Mouse (Mus musculus): ENCODE measurements around the gene Lrrc4c.

Lrrc4c gene

DNA sequence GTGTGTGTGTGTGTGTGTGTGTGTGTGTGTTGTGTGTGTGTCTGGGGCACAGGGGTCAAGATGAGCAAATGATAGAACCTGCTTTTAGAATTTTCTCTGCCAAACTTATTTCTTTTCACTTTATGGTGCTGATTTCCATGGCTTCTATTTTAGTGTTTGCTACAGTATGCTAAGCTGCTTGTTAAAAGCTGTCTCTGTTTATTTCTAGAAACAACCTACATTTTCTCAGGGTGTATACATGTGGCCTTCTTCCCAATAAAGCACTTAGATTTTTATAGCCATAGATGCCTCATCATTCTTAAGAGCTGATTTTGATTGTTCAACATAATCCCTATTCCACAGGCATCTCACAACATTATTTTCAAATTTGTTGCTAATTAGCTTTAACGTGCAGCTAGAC is 229.2 kb downstream of the Lrrc4c start:
- DNase-seq: no peak

DNA sequence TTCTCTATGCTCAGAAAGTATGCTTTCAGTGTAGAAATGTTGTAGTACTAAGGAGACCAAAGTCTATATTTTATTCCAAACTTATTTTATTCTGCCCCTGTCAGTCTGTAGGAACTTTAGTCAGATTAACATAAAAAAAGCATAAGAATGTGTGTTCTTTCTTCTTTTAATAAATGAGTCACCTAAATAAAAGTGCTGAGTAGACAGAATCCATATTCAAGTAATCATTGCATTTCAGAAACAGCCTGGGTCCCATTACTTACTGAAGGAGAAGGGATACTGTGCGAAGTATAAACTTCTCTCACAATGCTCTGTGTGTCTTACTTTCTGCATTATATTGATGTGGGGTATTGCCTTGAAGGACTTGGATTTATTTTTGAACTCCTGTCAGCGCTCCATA is 255.8 kb downstream of the Lrrc4c start:
- DNase-seq: no peak

GRCm38 (mm10) chr2:96577701-96578100 is 259.7 kb downstream of the Lrrc4c start:
- DNase-seq: no peak

DNA sequence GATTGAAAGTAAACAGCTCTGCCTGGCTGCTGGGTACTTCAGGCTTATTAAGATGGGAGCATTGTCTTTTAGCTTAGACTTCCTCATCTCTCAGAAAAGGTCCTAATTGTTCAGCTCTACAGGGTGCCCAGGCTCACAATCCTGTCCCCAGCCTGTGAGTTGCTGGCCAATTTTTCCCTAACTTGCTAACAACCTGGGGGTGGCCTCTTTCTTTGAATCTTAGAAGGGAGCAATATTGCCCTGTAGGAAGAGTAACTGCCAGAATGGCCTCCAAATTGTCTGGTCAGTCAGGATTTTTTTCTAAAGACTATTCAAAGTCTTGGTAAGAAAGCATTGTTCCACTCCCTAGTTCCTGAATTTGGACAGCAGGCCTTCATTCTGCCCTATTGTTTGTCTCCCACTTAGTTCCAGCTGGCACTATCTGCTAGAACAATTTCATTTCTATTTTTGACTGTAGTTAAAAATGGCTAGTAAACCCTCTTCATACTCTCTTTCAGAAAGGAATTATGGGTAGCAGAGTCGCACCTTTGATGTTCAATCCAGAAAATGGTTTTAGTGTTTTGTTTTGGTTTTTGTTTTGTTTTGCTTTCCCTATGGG is 262.3 kb downstream of the Lrrc4c start:
- DNase-seq: peak; percentile 40

DNA sequence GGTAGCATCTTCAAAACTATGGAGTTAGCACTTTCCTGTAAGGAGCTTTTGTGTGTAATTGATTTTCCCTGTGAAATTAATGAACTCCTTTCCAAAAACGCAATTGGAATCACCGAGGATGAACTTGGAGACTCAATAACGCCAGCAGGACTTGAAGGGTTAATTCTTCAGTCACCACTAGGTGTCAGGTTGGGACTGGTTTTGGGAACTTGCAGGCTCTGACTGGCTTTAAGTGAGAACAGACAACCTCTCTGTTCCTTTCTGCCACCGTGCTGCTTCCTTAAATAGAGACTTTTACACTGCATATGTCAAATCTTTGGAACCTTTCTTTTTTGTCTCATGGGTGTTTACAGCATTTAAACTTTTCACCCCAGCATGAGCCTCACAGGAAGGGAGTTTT is 267.7 kb downstream of the Lrrc4c start:
- DNase-seq: peak; percentile 60

GRCm38 (mm10) chr2:96604801-96605200 is 286.8 kb downstream of the Lrrc4c start:
- DNase-seq: no peak

DNA sequence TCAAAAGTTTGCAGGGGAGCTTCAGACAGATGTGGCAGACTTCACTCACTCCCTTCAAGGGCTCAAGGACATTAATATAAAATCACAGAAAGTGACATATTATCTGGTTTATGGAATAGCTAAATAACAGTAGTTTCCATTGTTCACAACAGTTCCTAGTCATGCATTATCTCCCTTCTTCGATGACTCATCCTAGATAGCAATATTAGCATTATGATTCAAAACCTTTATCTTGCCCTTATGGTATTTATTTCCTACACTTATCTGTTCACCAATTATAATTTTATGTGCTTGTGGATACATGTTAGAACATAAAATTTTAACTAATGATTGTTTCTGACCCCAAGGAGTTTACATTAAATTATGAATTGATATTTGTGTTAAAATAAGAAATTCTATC is 296.2 kb downstream of the Lrrc4c start:
- DNase-seq: no peak

- no peak for DNase-seq
Observed at GRCm38 (mm10) chr2:96618691-96619205, 300.8 kb downstream of the Lrrc4c start.

GRCm38 (mm10) chr2:96667113-96667512 is 349.1 kb downstream of the Lrrc4c start:
- DNase-seq: no peak

DNA sequence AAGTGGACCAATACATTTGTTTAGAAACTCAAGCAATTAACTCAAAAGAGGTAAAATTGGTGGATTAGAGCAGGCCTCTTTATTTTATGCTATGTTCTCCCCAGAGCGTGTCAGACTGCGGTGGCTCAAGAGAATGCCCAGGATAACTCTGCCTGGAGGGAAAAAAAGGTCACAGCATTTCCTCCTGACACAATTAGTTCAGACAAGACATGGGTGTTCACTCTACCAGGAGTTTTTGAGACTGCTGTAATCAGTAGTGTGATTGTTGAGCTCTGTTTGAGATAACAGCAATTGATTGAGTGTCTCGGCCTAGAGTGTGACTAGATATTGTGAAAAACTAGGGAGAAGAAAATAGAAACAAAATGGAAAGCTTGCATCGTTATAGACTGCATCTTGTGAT is 363.8 kb downstream of the Lrrc4c start:
- no peak for DNase-seq

DNA sequence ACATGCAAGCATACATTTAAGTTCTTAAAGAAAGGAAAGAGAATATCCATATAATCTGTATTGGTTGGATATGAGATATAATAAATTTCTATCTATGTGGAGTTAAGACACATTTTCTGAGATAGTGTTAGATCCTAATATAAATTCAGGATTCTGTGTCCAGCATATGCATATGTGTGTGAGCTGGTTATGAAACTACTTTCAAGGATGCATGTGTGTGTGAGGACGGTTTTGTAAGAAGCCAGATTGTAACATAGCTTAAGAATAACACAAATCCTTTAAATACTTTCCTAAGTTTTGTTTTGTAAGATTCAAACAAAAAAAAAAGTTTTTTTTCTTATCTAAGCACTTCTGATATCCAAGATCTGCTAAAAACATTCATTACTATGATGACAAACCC is 367.4 kb downstream of the Lrrc4c start:
- DNase-seq: no peak

GRCm38 (mm10) chr2:96705004-96705403 is 387.0 kb downstream of the Lrrc4c start:
- no peak for DNase-seq

GRCm38 (mm10) chr2:96707772-96708350 is 389.9 kb downstream of the Lrrc4c start:
- peak; percentile 15 for DNase-seq

- DNase-seq: peak; percentile 16
Observed at GRCm38 (mm10) chr2:96714561-96714960, 396.6 kb downstream of the Lrrc4c start.

GRCm38 (mm10) chr2:96717353-96717752 is 399.4 kb downstream of the Lrrc4c start:
- no peak for DNase-seq

DNA sequence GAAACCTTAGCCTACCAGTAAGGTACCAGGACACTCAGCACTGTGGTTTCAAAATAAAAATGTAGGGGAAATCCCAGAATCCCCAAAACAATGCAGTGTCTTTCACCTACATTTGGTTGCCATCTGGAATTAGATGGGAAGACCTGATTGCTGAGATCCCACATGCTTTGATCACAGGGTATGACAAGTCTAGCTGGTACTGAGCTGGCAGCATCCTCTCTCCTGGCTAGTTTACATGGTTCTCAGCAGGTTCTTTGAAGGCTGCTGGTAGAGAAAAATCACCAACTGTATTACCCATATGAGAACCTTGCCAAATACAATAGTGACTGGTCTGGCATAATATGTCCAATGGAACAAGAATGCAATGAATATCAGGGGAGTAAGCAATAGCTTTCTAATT is 405.4 kb downstream of the Lrrc4c start:
- peak; percentile 17 for DNase-seq

GRCm38 (mm10) chr2:96736081-96736480 is 418.1 kb downstream of the Lrrc4c start:
- DNase-seq: no peak

DNA sequence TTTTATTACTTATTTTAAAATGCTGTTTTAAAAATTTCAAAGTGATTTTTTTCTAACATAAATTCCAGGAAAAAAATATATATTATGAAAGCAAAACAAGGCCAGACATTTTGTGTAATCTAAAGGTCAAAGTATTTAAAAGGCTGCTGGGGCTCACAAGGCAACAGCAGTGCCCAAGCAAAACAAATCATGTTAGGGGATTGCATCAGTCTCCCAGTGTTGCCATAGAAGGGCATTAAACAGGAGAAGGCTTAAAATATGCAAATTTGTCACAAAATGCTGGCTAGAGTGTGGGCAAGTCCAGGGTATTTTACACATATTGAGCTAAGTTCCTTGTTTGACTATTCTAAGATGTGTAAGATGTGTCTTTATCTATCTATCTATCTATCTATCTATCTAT is 437.1 kb downstream of the Lrrc4c start:
- DNase-seq: no peak

DNA sequence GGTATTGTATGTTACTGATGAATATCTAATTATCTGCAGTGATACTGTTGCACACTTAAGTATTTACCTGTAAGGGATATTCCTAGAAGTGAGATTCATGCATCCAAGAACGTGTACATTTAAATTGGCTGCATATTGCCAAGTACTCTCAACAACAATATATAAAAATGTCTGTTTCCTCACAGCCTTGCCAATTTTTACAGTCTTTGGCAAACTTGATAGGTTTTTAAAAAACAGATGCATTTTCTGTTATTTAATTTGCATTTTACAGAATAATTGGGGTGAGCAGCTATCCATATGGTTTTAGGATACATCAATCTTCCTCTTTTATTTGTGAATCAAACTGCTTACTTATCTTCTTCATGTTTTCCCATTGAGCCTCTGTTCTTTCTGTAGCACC is 439.7 kb downstream of the Lrrc4c start:
- no peak for DNase-seq

GRCm38 (mm10) chr2:96763538-96763937 is 445.6 kb downstream of the Lrrc4c start:
- DNase-seq: peak; percentile 78

DNA sequence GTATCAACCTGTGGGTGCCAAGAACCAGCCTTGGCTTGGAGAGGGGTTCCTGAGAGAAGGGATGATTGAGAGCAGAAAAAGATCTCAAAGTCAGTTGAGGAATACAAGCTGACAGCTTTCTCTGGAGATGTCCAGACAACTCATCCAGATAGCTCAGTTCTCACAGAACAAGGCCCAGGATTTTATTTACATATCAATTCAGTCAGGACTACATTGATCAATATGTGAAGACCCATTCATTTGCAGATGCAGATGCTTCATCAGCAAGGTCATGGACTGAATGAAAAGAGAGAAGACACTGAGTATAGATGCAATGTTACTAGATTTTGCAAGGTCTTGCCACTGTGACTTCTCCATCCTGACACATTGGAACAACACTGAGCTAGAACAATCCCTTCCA is 457.4 kb downstream of the Lrrc4c start:
- DNase-seq: no peak

GRCm38 (mm10) chr2:96796681-96797385 is 478.9 kb downstream of the Lrrc4c start:
- DNase-seq: peak; percentile 8

- no peak for DNase-seq
Observed at GRCm38 (mm10) chr2:96850839-96851396, 532.9 kb downstream of the Lrrc4c start.

- DNase-seq: no peak
Observed at GRCm38 (mm10) chr2:96853797-96854196, 535.8 kb downstream of the Lrrc4c start.

All from cerebellum, adult 9-11 months (tissue).